Mouse (Mus musculus): ENCODE data around the gene Slc22a13.
"Not testable (repeated sequence)": the region's sequence is repeated elsewhere in the genome, so short reads cannot be mapped to it uniquely, and the experiment has no call there.

Gene Slc22a13

DNA sequence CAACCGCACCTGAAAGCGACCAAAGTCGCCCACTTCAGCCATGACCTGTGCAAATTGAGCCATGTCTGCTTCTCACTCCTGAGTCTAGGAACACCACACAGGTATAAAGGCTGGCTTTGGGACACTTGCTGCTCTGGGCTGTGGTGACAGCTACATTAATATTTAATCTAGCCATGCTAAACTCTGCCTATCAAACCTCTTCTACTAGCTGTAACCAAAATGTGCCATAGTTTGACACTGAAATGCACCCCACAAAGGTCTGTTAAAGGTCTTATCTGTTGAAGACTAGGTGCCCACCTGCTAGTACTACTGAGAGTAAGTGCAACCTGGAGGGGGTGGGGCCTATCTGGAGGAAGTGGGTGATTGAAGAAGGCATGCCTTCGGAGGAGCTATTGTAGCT lies at the start of gene Slc22a13:
Gene Slc22a13, minus strand, starts transcription at position 101 of the 400 bp plus-strand sequence.
- no peak for DNase-seq (ENCODE audit: low spot score)

DNA sequence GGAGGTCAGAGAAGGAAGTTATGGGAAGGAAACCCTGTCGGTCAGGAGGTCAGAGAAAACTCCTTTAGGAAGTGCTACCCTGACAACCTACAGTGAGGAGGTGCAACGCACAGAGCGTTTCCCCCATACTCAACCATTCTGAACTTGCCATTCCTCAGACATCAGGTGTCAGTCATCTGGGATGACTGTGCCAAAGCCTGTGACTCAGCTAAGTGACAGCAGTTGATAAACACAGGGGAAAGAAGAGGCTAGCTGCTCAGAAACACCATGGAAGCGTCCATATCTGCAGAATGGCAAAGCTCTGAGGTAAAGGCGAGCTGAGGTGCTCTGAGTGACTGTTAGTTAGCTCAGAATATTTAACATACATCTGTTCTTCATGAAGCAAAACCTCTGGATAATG lies 49.2 kb upstream of the Slc22a13 start:
- no peak for DNase-seq (ENCODE audit: low spot score)

DNA sequence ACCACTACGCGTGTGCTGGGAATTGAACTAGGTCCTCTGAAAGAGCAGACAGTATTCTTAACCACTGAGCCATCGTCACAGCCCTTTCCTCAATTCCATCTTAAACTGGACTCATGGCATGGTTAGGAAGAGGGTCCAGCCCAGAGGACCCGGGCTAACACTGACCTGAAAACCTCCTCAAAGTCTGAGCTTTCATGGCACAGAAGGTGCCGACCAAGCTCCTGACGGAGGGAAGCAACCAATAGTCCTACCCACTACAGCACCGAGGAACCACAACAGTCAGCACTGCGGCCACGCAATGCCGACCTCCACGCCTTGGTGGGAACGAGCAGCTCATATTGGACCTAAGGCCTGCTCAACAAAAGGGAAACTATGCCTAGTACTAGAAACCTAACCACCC lies 47.3 kb upstream of the Slc22a13 start:
- no peak for DNase-seq (ENCODE audit: low spot score)

DNA sequence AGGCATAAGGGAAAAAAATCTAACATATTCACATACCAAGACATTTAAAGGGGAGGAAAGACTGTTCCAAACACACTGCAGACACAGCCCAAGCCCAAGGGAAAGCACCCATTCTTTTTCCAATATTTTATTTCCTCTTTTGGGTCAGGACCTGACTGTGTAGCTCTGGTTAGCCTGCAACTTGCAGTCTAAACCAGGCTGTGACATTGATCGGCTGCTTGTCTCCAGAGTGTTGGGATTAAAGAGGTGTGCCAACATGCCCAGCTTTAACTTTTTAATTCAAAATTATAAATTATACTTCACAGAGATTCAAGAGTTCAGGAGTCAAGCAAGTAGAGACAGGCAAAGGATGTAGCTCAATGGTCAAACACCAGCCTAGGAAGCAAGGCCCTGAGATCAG lies 46.2 kb upstream of the Slc22a13 start:
- DNase-seq (ENCODE audit: low spot score), result no peak

DNA sequence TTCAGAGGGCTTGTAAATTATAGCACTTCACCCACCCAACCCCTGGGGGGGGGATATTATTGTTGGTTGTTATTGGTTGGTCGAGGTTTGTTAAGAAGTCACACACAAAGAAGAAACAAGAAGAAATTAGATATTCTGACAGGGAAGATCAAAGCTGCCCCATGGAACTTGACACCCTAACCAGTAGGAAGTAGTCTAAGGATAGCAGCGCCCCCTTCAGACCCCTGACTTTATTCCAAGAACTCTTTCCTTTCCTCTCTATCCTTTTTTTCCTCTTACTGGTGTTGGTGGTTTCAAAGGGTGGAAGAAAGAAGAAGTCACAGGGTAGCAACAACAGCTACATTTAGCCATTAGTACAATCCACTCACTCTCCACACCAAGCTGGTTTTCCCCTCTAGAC lies 45.3 kb upstream of the Slc22a13 start:
- no peak for DNase-seq (ENCODE audit: low spot score)

DNA sequence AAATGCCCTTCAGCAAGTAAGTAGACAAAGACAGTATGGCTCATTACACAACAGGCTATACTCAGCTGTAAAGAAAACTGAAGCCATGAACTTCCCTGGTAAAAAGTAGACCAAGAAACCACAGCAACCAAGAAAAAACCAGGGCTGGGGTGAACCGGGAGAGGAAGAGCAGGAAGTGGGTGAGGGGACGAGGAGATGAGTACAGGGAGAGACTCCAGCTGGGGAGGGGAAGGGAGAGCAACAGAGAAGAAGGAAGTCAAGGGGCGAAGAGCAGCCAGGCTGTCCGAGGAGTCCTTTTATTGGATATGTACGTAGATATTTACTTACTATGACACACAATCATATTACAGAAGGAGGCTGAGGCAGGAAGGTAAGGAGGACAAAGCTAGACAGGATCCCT lies 39.1 kb upstream of the Slc22a13 start:
- no peak for DNase-seq (ENCODE audit: low spot score)

DNA sequence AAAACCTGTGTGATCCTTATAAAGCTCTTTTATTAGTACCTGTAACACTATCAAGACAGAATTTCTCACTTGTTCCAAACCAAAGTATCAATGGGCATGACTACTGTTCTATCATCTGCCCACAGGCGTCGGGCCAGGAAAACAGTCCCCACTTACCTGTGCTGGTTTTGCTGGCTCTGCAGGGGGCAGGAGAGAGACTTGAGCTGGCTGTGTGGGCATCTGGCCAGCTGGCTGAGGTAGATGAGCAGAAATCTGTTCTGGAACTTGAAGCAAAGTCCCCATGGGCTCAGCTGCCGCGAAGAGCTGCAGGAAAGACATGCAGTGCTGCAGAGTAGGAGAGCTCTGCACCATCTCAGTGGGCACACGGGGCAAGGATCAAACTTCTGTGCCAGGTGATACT lies 37.9 kb upstream of the Slc22a13 start:
- DNase-seq (ENCODE audit: low spot score), result no peak

DNA sequence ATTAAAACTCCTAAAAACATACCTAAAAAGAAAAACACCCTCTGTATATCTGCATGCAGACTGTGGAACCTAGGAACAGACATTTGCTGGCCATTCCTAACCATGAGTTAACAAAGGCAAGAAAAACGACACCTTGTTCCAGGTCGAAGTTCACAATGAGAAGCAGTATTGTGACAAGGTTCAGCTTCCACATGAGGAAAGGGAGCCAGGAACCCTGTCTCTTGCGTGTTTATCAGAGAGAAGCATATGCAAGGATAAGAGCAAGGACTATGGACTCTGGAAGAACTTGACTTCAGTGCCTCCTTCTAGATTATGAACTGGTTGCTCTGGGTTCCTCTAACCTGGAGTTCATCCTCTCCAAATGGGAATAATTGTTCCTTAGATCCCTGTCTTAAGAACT lies 35.1 kb upstream of the Slc22a13 start:
- DNase-seq (ENCODE audit: low spot score), result no peak

DNA sequence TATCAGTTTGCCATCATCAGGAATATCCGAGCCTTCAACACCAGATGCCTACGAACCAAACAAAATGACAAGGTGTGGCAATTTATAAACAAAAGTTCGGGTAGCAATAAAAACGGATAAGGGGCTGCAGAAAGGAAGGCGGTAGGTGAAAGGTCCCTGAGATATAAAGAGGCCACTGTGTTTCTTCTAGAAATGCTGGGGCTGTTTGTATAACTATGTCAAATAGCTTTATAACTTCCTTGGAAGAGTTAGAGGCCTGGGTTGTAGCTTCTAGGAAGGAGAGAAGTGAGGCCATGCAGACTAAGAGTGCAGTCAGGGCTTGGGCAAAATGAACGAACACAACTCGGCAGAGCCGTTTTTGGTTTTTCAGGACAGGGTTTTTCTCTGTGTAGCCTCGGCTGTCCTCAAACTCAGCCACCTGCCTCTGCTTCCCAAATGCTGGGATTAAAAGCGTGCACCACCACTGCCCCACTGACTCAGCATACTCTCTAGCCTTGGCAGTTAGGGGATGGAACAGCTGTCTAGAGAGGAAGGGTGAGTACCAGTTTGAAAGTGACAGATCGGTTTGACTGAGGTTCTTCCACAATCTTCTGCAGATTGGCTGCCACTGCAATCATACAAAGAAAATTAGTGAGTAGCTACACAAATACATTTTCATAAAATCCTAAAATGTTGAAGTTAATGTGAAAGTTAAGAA lies 32.4 kb upstream of the Slc22a13 start:
- DNase-seq (ENCODE audit: low spot score), result no peak

DNA sequence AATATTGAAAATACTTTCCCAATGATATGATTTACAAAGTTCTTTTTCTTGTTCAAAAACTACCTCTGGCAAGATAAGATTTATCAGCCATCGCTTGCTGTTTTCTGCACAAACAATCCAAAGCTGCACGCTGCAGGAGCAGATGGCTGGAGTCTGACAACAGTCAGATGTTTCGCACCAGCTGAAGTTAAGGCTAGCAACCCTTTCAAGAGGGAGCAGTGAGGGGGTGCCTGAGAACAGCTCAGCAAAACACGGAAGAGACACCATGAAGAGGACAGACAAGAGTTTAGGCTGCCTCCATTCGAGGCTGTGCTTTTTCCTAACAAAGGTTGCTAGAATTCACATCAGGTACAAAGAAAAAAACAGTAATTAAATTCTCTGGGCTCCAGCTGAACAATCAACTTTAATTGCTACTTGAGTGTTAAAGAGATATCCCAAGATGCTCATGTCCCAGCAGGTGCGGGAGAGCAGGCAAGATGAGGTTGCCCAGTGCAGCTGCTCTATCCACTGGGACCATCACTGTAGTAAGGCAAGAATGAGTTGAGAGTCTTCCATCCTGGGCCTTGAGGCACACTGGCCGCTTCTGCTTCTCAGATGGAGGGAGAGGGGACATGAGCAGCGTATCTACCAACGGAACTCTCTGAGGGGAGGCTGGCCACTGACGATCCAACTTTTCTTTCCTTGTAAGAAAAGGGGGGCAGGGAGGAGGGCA lies 31.5 kb upstream of the Slc22a13 start:
- DNase-seq (ENCODE audit: low spot score), result peak; percentile 7

DNA sequence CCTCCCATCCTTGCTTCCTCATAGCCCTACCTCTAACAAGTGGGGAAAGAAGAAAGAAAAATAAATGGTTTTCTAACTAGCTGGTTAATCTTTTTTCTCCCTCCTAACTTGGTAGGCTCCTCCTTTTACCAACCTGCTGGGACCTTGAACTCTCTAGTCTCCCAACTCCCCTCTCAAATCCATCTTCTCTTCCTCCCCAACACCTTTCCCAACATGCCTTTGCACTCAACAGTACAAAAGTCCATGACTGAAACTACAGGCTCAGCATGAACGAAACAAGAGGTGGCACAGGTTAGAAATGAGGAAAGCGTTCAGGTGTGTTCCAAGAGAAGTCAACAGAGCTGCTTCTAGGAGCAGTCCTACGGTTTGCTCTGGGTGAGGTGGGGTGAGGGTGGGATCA lies 30.4 kb upstream of the Slc22a13 start:
- DNase-seq (ENCODE audit: low spot score), result no peak

DNA sequence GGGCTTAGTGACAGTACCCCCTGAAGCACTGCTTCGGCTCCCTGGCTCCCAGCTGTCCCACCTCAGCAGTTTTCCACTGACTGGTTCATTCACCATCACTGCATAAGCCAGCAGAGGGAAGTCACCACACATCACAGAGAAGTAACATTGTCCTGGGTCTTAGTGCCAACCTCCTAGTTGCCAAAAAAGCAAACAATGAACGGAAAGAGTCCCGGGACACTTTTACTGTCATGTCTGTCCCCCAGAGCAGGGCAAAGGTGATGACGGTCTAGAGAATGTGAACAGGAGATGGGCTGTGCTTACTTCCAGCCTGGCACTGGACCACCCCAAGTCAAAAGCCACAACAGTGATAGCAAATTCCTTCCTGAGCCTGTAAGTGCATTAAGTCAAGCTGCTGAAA lies 29.9 kb upstream of the Slc22a13 start:
- no peak for DNase-seq (ENCODE audit: low spot score)

DNA sequence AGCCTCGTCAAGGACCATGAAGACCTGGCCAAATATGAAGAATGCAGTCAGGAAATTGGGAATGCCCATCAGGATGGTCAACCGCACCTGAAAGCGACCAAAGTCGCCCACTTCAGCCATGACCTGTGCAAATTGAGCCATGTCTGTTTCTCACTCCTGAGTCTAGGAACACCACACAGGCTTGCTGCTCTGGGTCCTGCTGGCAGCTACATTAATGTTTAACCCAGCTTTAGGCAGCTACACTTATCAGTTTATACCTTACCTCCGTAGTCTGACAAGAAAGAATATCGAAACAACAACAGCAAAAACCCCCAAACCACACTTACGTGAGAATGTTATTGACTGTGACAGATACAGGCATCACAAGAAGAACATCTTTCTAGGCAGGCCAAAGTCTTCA lies 22.7 kb upstream of the Slc22a13 start:
- DNase-seq (ENCODE audit: low spot score), result no peak

DNA sequence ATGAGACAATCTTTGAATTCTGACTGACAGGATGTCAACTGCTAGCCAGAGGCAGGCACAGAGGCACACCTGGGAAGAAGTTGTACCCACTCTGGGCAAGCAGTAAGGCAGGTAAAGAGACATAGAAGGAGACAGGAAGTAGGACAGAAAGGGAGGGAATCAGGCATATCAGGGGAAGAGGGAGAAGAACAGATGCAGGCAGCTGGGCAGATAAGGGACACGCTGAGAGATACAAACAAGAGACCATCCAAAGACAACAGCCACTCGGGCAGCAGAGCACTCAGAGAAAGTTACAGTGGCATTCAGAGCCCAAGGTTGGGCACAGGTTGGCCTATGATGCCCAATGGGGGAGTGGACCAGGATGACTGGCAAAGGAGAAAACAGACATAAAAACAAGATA lies 21.9 kb upstream of the Slc22a13 start:
- no peak for DNase-seq (ENCODE audit: low spot score)

DNA sequence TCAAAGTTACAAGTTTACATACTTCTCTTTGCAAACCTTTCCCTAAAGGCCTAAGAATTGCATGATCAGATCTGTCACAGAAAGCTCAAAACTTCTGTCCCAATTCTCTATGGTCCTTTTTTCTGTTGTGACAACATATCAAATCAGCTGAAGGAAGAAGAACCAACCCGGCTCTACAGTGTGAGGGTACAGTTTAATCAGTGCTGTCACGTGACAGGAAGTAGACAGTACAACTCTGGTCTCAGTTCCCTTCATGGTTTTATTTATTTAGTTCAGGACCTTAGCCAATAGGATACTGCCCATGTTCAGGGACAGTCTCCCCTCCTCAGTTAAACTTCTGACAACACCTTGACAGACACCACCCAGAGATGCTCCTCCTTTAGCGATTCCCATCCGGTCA lies 11.4 kb upstream of the Slc22a13 start:
- no peak for DNase-seq (ENCODE audit: low spot score)

DNA sequence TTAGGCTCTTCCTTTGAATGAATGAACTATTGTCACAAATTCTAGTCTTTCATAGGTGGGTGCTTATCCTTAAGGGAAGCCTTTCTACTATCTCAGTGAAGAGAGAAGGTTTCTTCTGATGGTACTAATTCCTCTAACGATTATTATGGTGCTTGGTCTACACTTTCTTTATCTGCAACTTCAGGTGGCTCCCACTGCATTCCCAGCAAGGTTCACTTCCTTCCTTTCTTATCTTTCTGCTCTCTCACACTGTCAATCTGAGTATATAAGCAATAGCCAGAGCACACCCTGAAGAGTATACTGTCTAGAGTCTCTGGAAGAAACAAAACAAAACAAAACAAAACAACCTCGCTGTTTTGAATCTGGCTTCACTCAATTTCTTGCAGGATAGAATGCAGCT lies 10.8 kb upstream of the Slc22a13 start:
- DNase-seq (ENCODE audit: low spot score), result no peak

DNA sequence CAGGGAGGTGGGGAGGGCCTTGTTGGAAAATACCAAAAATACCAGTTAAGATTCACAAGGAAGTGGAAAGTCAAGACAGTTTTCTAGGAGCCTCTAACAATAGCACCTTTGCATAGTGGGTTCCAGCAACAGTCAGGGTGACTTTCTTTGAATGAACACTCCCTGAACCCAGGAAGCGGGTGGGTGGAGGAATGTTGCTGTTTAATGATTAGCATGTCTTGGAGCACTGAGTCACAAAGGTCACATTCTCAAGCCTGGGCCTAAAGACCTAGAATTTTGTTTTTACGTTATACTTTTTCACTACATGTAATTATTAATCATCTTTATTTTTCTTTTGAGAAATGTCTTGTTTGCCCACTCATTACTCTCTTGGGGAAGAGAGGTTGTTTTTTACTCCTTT lies 6.4 kb upstream of the Slc22a13 start:
- not testable (repeated sequence) for DNase-seq (ENCODE audit: low spot score)

DNA sequence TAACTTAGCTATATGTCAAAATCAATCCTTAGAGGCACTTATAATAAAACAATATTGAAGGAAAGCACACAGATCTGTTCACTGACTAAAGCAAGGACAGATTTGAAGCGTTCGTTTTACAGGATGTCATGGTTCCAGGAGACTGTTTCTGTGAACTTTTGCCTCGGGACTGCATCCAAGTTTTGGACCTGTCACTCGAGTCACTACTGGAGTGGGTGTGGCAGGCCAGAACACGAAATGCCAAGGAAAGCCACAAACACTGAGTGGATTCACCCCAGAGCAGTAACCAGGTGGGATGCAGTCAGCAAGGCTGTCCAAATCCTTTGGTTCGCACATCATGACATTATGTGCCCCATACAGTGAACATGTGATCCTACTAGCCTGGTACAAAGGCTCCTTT lies 5.7 kb upstream of the Slc22a13 start:
- DNase-seq (ENCODE audit: low spot score), result no peak

DNA sequence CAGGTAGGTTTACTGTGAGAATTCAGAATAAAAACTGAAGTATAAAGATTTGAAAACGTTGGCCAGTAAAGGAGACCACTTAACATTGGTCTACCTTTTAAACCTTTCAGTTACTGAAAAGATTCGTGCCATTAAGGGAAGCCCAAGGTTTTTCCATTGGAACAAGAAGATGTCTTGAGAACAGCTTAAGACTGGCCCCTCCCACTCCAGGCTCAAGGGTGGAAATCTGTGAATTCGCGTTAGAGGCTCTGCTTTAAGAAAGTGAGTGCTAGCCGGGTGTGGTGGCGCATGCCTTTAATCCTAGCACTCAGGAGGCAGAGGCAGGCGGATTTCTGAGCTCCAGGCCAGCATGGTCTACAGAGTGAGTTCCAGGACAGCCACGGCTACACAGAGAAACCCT lies 4.1 kb upstream of the Slc22a13 start:
- no peak for DNase-seq (ENCODE audit: low spot score)

DNA sequence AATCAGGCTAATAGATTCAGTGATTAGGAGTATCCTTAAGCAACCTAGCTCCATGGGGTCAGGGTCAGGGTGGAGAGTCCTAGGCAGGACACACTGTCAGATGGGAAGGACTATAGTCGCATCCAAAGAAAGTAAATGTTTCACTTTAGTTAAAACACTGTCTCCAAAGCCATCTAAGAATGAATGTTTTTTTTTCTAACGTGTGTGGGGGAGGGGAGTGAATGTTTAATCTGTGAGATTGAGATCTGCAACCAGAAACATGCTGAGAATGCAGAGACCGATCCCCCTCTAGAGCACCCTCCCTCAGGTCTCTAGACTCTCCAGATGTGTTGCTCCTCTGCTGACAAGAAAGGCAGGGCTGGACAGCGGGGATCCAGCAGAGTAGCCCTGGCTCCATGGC lies 1.8 kb downstream of the Slc22a13 start:
- no peak for DNase-seq (ENCODE audit: low spot score)

DNA sequence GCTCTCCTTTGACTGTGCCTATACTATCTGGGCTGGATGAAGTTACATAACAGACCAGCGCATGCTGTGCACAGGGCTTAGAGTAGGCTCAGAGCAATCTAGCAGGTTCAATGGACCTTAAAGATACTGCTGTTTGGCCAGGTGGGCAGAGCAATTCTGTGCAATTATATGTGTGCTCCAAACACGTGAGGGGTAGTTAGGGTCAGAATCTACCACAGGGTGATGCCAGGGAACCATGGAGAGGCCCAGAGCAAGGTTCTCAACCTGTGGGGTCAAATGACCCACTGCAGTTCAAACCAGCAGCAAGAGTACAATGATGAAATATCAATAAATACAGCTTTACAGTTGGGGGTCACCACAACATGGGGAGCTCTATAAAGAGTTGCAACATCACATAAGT lies 2.2 kb downstream of the Slc22a13 start:
- no peak for DNase-seq (ENCODE audit: low spot score)

DNA sequence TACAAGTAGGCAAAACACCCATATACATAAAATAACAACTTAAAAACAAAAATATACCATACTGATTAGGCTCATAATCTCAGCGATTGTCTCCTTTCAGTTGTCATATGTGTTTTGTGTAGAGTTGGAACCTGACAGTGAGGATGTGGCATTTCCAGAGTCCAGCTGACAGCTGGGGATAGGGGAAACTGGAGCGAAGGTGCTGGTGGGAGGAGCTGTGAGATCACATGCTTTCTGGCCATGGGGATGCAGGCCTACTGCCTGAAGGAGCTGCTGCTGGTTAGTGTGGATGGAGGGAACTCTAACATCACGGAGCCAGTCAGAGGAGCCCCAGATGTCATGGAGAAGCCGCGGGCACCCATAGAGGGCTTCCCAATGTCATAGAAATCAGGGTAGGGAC lies 3.1 kb downstream of the Slc22a13 start:
- DNase-seq (ENCODE audit: low spot score), result no peak

DNA sequence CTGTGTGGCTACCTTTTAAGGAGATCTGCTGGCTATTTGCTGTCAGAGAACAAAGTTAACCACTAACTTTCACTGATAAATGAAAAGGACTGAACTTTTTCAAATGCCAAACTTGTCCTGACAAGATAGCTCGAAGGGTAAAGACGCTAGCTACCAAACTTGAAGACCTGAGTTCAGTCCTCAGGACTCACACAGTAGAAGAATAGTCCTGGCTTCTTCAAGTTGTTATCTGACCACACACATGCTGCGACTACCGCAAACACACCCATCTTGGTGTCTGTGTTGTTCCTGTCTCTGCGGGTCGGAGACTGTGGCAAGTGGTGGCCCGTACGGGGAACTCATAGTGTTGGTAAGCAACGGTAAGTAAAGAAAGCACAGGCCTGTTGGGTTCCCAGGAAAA lies 5.3 kb downstream of the Slc22a13 start:
- no peak for DNase-seq (ENCODE audit: low spot score)

DNA sequence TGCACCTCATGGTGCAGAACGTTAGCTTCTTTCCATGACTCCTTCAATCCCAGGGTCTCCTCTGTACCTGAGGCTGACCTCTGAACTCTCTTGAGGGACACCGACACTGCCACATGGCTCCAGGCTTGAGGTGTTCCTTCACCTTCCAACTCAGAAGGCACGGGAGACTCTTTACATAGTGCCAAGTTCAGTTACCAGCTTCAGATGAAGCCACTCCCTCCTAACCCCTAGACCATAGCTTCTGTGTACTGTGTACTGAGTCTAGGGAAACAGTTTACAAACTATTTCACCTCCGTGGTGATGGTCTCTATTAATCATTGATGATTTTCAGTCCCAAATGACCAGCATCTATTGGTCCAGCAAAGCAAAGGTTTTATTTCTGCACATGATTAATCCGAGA lies 7.2 kb downstream of the Slc22a13 start:
- DNase-seq (ENCODE audit: low spot score), result no peak
